Mouse (Mus musculus): ENCODE data around the gene Ap3d1. TPM values are rescaled to one million over a fixed set of nuclear protein-coding genes. Genes with fewer than 3 reads are reported as not detected.

Gene Ap3d1
- polyA plus RNA-seq, 1 experiment from 2014 or later = 69.3 TPM

DNA sequence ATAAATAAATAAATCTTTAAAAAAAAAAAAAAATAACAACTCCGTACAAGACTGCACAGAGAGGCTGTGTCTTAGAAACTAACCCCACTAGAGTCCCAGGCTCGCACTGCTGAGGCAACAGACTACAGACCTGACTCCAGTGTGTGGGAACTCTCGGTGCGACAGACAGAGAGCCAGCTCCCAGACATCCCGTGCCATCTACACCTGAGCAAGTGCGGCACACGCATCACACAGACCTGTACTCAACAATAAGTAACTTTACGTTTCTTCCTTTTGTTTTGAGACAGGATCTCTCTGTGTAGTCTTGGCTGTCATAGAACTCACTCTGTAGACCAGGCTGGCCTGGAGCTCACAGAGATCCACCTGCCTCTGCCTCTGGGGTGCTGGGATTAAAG, 44.7 kb downstream of the Ap3d1 start:
- Histone ChIP-seq H3K4me3 (ENCODE audit: low read depth, low read length) (no peak overlapping the region), H3K27me3 (ENCODE audit: control insufficient read depth, insufficient read depth, low read length) (no peaks in the 10 kb centered on the region), H3K9ac (ENCODE audit: low read length) (no peak overlapping the region), H3K36me3 (ENCODE audit: control insufficient read depth, insufficient read depth, low read length) (no peaks in the 10 kb centered on the region; the same call in none of the 2 replicates), H3K4me2 (ENCODE audit: low read depth) (no peak overlapping the region), H3K9me3 (ENCODE audit: control insufficient read depth, low read length) (no peaks in the 10 kb centered on the region), H3K27ac (ENCODE audit: low read depth, low read length) (no peak overlapping the region), H3K4me1 (ENCODE audit: control insufficient read depth, insufficient read depth, low read length) (peaks cover 3% of the 10 kb centered on the region)
- no peak for ATAC-seq (ENCODE audit: insufficient read depth, low FRiP score, low TSS enrichment)
- WGBS = 92% methylated on average over 8 of the region's 8 CpGs
- no peak for DNase-seq (ENCODE audit: low spot score)

DNA sequence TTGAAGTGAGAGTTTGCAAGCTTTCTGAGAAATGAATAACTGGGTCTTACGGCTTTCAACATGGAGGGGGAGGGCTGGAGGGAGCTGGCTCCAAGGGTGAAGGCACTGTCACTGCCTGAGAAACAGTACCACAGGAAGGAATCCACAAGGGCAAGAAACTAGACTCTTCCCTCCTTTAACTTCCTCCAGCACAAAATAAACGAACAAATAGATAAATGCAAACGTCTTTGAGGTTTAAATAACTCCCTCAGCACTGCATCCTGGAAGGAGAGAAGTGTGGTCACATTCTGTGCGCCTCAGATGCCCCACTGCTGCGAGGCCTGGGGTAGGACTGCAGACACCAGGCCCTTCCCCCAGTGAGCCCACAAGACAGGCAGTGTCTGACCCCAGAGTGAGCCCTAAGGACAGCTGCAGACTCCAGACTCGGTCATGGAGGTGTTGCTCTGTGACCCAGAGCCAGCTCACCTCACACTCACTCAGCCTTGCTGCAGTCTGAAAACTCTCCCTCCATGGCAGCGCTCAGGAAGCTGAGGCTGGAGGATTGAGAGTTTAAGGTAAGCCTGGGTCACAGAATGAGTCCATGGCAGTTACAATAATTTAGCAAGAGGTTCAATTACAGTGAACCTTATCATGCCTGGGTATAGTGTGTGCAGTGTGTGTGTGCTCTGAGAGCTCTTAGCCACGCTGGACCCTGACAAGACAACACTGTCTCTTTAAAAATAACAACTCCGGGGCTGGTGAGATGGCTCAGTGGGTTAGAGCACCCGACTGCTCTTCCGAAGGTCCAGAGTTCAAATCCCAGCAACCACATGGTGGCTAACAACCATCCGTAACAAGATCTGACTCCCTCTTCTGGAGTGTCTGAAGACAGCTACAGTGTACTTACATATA, 45.3 kb downstream of the Ap3d1 start:
- no peak for DNase-seq (ENCODE audit: low spot score)
- ATAC-seq (ENCODE audit: insufficient read depth, low FRiP score, low TSS enrichment) = no peak
- Histone ChIP-seq H3K4me2 (ENCODE audit: low read depth) (no peak overlapping the region), H3K4me3 (ENCODE audit: low read depth, low read length) (no peak overlapping the region), H3K27me3 (ENCODE audit: control insufficient read depth, insufficient read depth, low read length) (no peaks in the 10 kb centered on the region), H3K36me3 (ENCODE audit: control insufficient read depth, insufficient read depth, low read length) (no peaks in the 10 kb centered on the region; the same call in none of the 2 replicates), H3K27ac (ENCODE audit: low read depth, low read length) (no peak overlapping the region), H3K9ac (ENCODE audit: low read length) (no peak overlapping the region), H3K4me1 (ENCODE audit: control insufficient read depth, insufficient read depth, low read length) (peaks cover 3% of the 10 kb centered on the region), H3K9me3 (ENCODE audit: control insufficient read depth, low read length) (no peaks in the 10 kb centered on the region)
- 70% methylated on average over 11 of the region's 12 CpGs for WGBS

GRCm38 (mm10) chr10:80695801-80696501, 46.1 kb downstream of the Ap3d1 start:
- ATAC-seq (ENCODE audit: insufficient read depth, low FRiP score, low TSS enrichment) (no peak), DNase-seq (ENCODE audit: low spot score) (no peak)
- H3K9ac ChIP-seq (ENCODE audit: low read length) = no peak overlapping the region
- H3K4me2 ChIP-seq (ENCODE audit: low read depth) = no peak overlapping the region
- H3K27me3 ChIP-seq (ENCODE audit: control insufficient read depth, insufficient read depth, low read length) = no peaks in the 10 kb centered on the region
- no peak overlapping the region for H3K4me3 ChIP-seq (ENCODE audit: low read depth, low read length)
- H3K36me3 ChIP-seq (ENCODE audit: control insufficient read depth, insufficient read depth, low read length) = no peaks in the 10 kb centered on the region; the same call in none of the 2 replicates
- peaks cover 2% of the 10 kb centered on the region for H3K4me1 ChIP-seq (ENCODE audit: control insufficient read depth, insufficient read depth, low read length)
- no peak overlapping the region for H3K27ac ChIP-seq (ENCODE audit: low read depth, low read length)
- WGBS = 74% methylated on average over 10 of the region's 10 CpGs
- no peaks in the 10 kb centered on the region for H3K9me3 ChIP-seq (ENCODE audit: control insufficient read depth, low read length)

GRCm38 (mm10) chr10:80695186-80695585, 46.9 kb downstream of the Ap3d1 start:
- no peak overlapping the region for H3K4me3 ChIP-seq (ENCODE audit: low read depth, low read length)
- H3K9ac ChIP-seq (ENCODE audit: low read length) = no peak overlapping the region
- no peaks in the 10 kb centered on the region; the same call in none of the 2 replicates for H3K36me3 ChIP-seq (ENCODE audit: control insufficient read depth, insufficient read depth, low read length)
- no peaks in the 10 kb centered on the region for H3K9me3 ChIP-seq (ENCODE audit: control insufficient read depth, low read length)
- no peak overlapping the region for H3K27ac ChIP-seq (ENCODE audit: low read depth, low read length)
- no peak overlapping the region for H3K4me2 ChIP-seq (ENCODE audit: low read depth)
- DNase-seq (ENCODE audit: low spot score) (no peak), ATAC-seq (ENCODE audit: insufficient read depth, low FRiP score, low TSS enrichment) (no peak)
- no peaks in the 10 kb centered on the region for H3K27me3 ChIP-seq (ENCODE audit: control insufficient read depth, insufficient read depth, low read length)
- 81% methylated on average over 2 of the region's 2 CpGs for WGBS
- no peaks in the 10 kb centered on the region; the same call in 1 of the 2 replicates for H3K4me1 ChIP-seq (ENCODE audit: control insufficient read depth, insufficient read depth, low read length)

GRCm38 (mm10) chr10:80694159-80694938, 47.7 kb downstream of the Ap3d1 start:
- Histone ChIP-seq H3K36me3 (ENCODE audit: control insufficient read depth, insufficient read depth, low read length) (peaks cover 4% of the 10 kb centered on the region), H3K9me3 (ENCODE audit: control insufficient read depth, low read length) (no peaks in the 10 kb centered on the region), H3K9ac (ENCODE audit: low read length) (no peak overlapping the region), H3K4me1 (ENCODE audit: control insufficient read depth, insufficient read depth, low read length) (no peaks in the 10 kb centered on the region), H3K27me3 (ENCODE audit: control insufficient read depth, insufficient read depth, low read length) (no peaks in the 10 kb centered on the region), H3K4me3 (ENCODE audit: low read depth, low read length) (no peak overlapping the region), H3K27ac (ENCODE audit: low read depth, low read length) (no peak overlapping the region), H3K4me2 (ENCODE audit: low read depth) (no peak overlapping the region)
- WGBS = 92% methylated on average over 13 of the region's 13 CpGs
- ATAC-seq (ENCODE audit: insufficient read depth, low FRiP score, low TSS enrichment) (no peak), DNase-seq (ENCODE audit: low spot score) (no peak)

GRCm38 (mm10) chr10:80693401-80694045, 48.5 kb downstream of the Ap3d1 start:
- ATAC-seq (ENCODE audit: insufficient read depth, low FRiP score, low TSS enrichment) = no peak
- no peak for DNase-seq (ENCODE audit: low spot score)
- H3K27me3 ChIP-seq (ENCODE audit: control insufficient read depth, insufficient read depth, low read length) = no peaks in the 10 kb centered on the region
- H3K4me1 ChIP-seq (ENCODE audit: control insufficient read depth, insufficient read depth, low read length) = no peaks in the 10 kb centered on the region
- H3K4me2 ChIP-seq (ENCODE audit: low read depth) = no peak overlapping the region
- no peaks in the 10 kb centered on the region for H3K9me3 ChIP-seq (ENCODE audit: control insufficient read depth, low read length)
- peaks cover 8% of the 10 kb centered on the region for H3K36me3 ChIP-seq (ENCODE audit: control insufficient read depth, insufficient read depth, low read length)
- H3K4me3 ChIP-seq (ENCODE audit: low read depth, low read length) = no peak overlapping the region
- WGBS = 94% methylated on average over 12 of the region's 12 CpGs
- H3K27ac ChIP-seq (ENCODE audit: low read depth, low read length) = no peak overlapping the region
- H3K9ac ChIP-seq (ENCODE audit: low read length) = no peak overlapping the region

DNA sequence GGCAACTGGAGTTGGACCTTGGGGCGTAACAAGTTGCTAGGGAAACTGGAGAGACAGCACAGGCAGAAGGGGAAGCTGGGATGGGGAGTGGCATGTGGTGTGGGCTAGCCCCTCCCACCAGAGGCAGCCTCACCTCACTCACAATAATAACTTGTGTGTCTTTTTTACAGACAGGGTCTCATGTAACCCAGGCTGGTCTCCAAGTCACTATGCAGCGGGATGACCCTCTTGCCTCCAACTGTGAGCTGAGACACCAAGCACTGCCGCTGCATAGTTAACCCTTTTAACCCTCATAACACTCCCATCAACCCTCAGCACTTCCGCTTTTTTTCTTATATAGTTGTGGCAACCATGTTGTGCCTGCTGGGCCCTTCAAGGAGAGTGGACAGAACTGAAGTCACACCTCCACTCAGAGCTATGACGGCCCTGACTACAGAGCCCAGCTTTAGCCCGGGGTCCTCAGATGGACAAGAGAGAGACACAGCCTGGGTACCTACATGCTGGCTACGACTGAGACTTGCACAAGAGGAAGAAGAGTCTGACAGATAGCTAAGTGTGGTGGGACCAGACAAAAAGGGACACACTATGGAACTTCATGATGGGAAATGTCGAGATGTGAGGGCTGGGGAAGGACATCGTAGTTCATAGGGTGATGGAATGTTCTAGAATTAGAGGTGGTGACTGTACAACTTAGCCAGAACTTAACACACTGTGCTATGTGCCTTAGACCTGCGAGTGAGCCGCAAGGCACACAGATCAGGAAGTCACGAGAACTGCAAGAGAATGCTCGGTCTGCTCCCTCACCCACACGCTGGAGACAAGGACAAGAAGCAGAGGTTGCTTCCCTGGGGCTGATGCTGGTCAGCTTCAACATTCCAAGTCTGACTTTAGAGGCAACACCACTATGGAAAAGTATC, 49.6 kb downstream of the Ap3d1 start:
- Histone ChIP-seq H3K4me1 (ENCODE audit: control insufficient read depth, insufficient read depth, low read length) (no peaks in the 10 kb centered on the region), H3K27ac (ENCODE audit: low read depth, low read length) (no peak overlapping the region), H3K9me3 (ENCODE audit: control insufficient read depth, low read length) (no peaks in the 10 kb centered on the region), H3K27me3 (ENCODE audit: control insufficient read depth, insufficient read depth, low read length) (no peaks in the 10 kb centered on the region), H3K9ac (ENCODE audit: low read length) (no peak overlapping the region), H3K4me2 (ENCODE audit: low read depth) (no peak overlapping the region), H3K4me3 (ENCODE audit: low read depth, low read length) (no peak overlapping the region), H3K36me3 (ENCODE audit: control insufficient read depth, insufficient read depth, low read length) (peaks cover 8% of the 10 kb centered on the region)
- ATAC-seq (ENCODE audit: insufficient read depth, low FRiP score, low TSS enrichment) = no peak
- DNase-seq (ENCODE audit: low spot score) = no peak
- WGBS = 83% methylated on average over 14 of the region's 14 CpGs
